Mouse (Mus musculus): ENCODE results near the gene Exoc4. TPM values are rescaled to one million over a fixed set of nuclear protein-coding genes. Genes with fewer than 3 reads are reported as not detected.

The Exoc4 gene
- polyA plus RNA-seq, 1 experiment from 2014 or later = 25.3 TPM

- Histone ChIP-seq H3K36me3 (ENCODE audit: control insufficient read depth, insufficient read depth, low read length) (no peaks in the 10 kb centered on the region), H3K4me1 (ENCODE audit: control insufficient read depth, insufficient read depth, low read length) (peaks cover 16% of the 10 kb centered on the region), H3K4me3 (ENCODE audit: low read depth, low read length) (no peak overlapping the region), H3K27me3 (replicated peaks; ENCODE audit: control insufficient read depth, insufficient read depth, low read length) (no peaks in the 10 kb centered on the region), H3K9ac (ENCODE audit: low read depth, low read length) (no peak overlapping the region), H3K27ac (replicated peaks; ENCODE audit: low read depth, low read length) (no peak overlapping the region), H3K9me3 (ENCODE audit: control insufficient read depth, low read length) (no peaks in the 10 kb centered on the region), H3K4me2 (ENCODE audit: low read depth, low read length) (0 out of 2 replicates have a peak overlapping the region, but pooled peaks have one; percentile 18)
- DNase-seq (ENCODE audit: low spot score) (peak; percentile 23), ATAC-seq (ENCODE audit: low read depth) (no peak)
- 51% methylated on average over 9 of the region's 9 CpGs for WGBS
These were observed 621.7 kb downstream of the Exoc4 start for GRCm38 (mm10) chr6:33870468-33871142.

GRCm38 (mm10) chr6:33871286-33871685 lies 622.4 kb downstream of the Exoc4 start:
- H3K27ac ChIP-seq (replicated peaks; ENCODE audit: low read depth, low read length) = no peak overlapping the region
- ATAC-seq (ENCODE audit: low read depth) (no peak), DNase-seq (ENCODE audit: low spot score) (no peak)
- H3K4me3 ChIP-seq (ENCODE audit: low read depth, low read length) = no peak overlapping the region
- H3K4me1 ChIP-seq (ENCODE audit: control insufficient read depth, insufficient read depth, low read length) = peaks cover 16% of the 10 kb centered on the region
- H3K4me2 ChIP-seq (ENCODE audit: low read depth, low read length) = no peak overlapping the region
- 57% methylated on average over 1 of the region's 1 CpGs for WGBS
- no peak overlapping the region for H3K9ac ChIP-seq (ENCODE audit: low read depth, low read length)
- no peaks in the 10 kb centered on the region for H3K9me3 ChIP-seq (ENCODE audit: control insufficient read depth, low read length)
- no peaks in the 10 kb centered on the region for H3K36me3 ChIP-seq (ENCODE audit: control insufficient read depth, insufficient read depth, low read length)
- no peaks in the 10 kb centered on the region for H3K27me3 ChIP-seq (replicated peaks; ENCODE audit: control insufficient read depth, insufficient read depth, low read length)

GRCm38 (mm10) chr6:33872192-33872591 lies 623.3 kb downstream of the Exoc4 start:
- Histone ChIP-seq H3K4me3 (ENCODE audit: low read depth, low read length) (no peak overlapping the region), H3K27ac (replicated peaks; ENCODE audit: low read depth, low read length) (no peak overlapping the region), H3K9ac (ENCODE audit: low read depth, low read length) (no peak overlapping the region), H3K36me3 (ENCODE audit: control insufficient read depth, insufficient read depth, low read length) (no peaks in the 10 kb centered on the region), H3K27me3 (replicated peaks; ENCODE audit: control insufficient read depth, insufficient read depth, low read length) (no peaks in the 10 kb centered on the region), H3K4me2 (ENCODE audit: low read depth, low read length) (no peak overlapping the region), H3K9me3 (ENCODE audit: control insufficient read depth, low read length) (no peaks in the 10 kb centered on the region), H3K4me1 (ENCODE audit: control insufficient read depth, insufficient read depth, low read length) (peaks cover 16% of the 10 kb centered on the region)
- ATAC-seq (ENCODE audit: low read depth) = no peak
- 28% methylated on average over 1 of the region's 1 CpGs for WGBS
- DNase-seq (ENCODE audit: low spot score) = no peak

GRCm38 (mm10) chr6:33873000-33873399 lies 624.1 kb downstream of the Exoc4 start:
- Histone ChIP-seq H3K4me1 (ENCODE audit: control insufficient read depth, insufficient read depth, low read length) (peaks cover 16% of the 10 kb centered on the region), H3K27ac (replicated peaks; ENCODE audit: low read depth, low read length) (no peak overlapping the region), H3K9me3 (ENCODE audit: control insufficient read depth, low read length) (no peaks in the 10 kb centered on the region), H3K9ac (ENCODE audit: low read depth, low read length) (no peak overlapping the region), H3K4me3 (ENCODE audit: low read depth, low read length) (no peak overlapping the region), H3K27me3 (replicated peaks; ENCODE audit: control insufficient read depth, insufficient read depth, low read length) (no peaks in the 10 kb centered on the region), H3K4me2 (ENCODE audit: low read depth, low read length) (no peak overlapping the region), H3K36me3 (ENCODE audit: control insufficient read depth, insufficient read depth, low read length) (no peaks in the 10 kb centered on the region)
- WGBS = 77% methylated on average over 5 of the region's 5 CpGs
- DNase-seq (ENCODE audit: low spot score) (no peak), ATAC-seq (ENCODE audit: low read depth) (no peak)

- no peak overlapping the region for H3K27ac ChIP-seq (replicated peaks; ENCODE audit: low read depth, low read length)
- DNase-seq (ENCODE audit: low spot score) (no peak), ATAC-seq (ENCODE audit: low read depth) (peak; percentile 18; the same call in 1 of the 2 replicates)
- H3K27me3 ChIP-seq (replicated peaks; ENCODE audit: control insufficient read depth, insufficient read depth, low read length) = no peaks in the 10 kb centered on the region
- no peak overlapping the region for H3K4me3 ChIP-seq (ENCODE audit: low read depth, low read length)
- H3K4me1 ChIP-seq (ENCODE audit: control insufficient read depth, insufficient read depth, low read length) = peaks cover 16% of the 10 kb centered on the region
- H3K9me3 ChIP-seq (ENCODE audit: control insufficient read depth, low read length) = no peaks in the 10 kb centered on the region
- H3K4me2 ChIP-seq (ENCODE audit: low read depth, low read length) = no peak overlapping the region
- 65% methylated on average over 8 of the region's 8 CpGs for WGBS
- H3K9ac ChIP-seq (ENCODE audit: low read depth, low read length) = no peak overlapping the region
- no peaks in the 10 kb centered on the region for H3K36me3 ChIP-seq (ENCODE audit: control insufficient read depth, insufficient read depth, low read length)
These were observed 625.6 kb downstream of the Exoc4 start for GRCm38 (mm10) chr6:33874291-33875014.

GRCm38 (mm10) chr6:33884141-33884683 lies 635.3 kb downstream of the Exoc4 start:
- 73% methylated on average over 9 of the region's 9 CpGs for WGBS
- no peaks in the 10 kb centered on the region; the same call in 1 of the 2 replicates for H3K4me1 ChIP-seq (ENCODE audit: control insufficient read depth, insufficient read depth, low read length)
- ATAC-seq (ENCODE audit: low read depth) = no peak
- H3K36me3 ChIP-seq (ENCODE audit: control insufficient read depth, insufficient read depth, low read length) = no peaks in the 10 kb centered on the region
- no peaks in the 10 kb centered on the region for H3K9me3 ChIP-seq (ENCODE audit: control insufficient read depth, low read length)
- no peak overlapping the region for H3K9ac ChIP-seq (ENCODE audit: low read depth, low read length)
- no peak overlapping the region for H3K4me2 ChIP-seq (ENCODE audit: low read depth, low read length)
- DNase-seq (ENCODE audit: low spot score) = no peak
- no peak overlapping the region for H3K4me3 ChIP-seq (ENCODE audit: low read depth, low read length)
- no peaks in the 10 kb centered on the region for H3K27me3 ChIP-seq (replicated peaks; ENCODE audit: control insufficient read depth, insufficient read depth, low read length)
- H3K27ac ChIP-seq (replicated peaks; ENCODE audit: low read depth, low read length) = no peak overlapping the region

GRCm38 (mm10) chr6:33886941-33887340 lies 638.1 kb downstream of the Exoc4 start:
- ATAC-seq (ENCODE audit: low read depth) = no peak

GRCm38 (mm10) chr6:33890926-33891325 lies 642.0 kb downstream of the Exoc4 start:
- no peak for ATAC-seq (ENCODE audit: low read depth)
- Histone ChIP-seq H3K9ac (ENCODE audit: low read depth, low read length) (no peak overlapping the region), H3K4me1 (ENCODE audit: control insufficient read depth, insufficient read depth, low read length) (0 out of 2 replicates have a peak, but pooled peaks cover 4% of the 10 kb centered on the region), H3K4me3 (ENCODE audit: low read depth, low read length) (no peak overlapping the region), H3K27ac (replicated peaks; ENCODE audit: low read depth, low read length) (no peak overlapping the region), H3K36me3 (ENCODE audit: control insufficient read depth, insufficient read depth, low read length) (no peaks in the 10 kb centered on the region), H3K4me2 (ENCODE audit: low read depth, low read length) (no peak overlapping the region), H3K27me3 (replicated peaks; ENCODE audit: control insufficient read depth, insufficient read depth, low read length) (no peaks in the 10 kb centered on the region), H3K9me3 (ENCODE audit: control insufficient read depth, low read length) (no peaks in the 10 kb centered on the region)
- no peak for DNase-seq (ENCODE audit: low spot score)
- 76% methylated on average over 1 of the region's 1 CpGs for WGBS

More at GRCm38 (mm10) chr6:33886941-33887340, 638.1 kb downstream of the Exoc4 start:
- no peak for DNase-seq (ENCODE audit: low spot score)
- no peak overlapping the region for H3K4me3 ChIP-seq (ENCODE audit: low read depth, low read length)
- no peak overlapping the region for H3K9ac ChIP-seq (ENCODE audit: low read depth, low read length)
- H3K27ac ChIP-seq (replicated peaks; ENCODE audit: low read depth, low read length) = no peak overlapping the region
- H3K9me3 ChIP-seq (ENCODE audit: control insufficient read depth, low read length) = no peaks in the 10 kb centered on the region
- no peaks in the 10 kb centered on the region for H3K36me3 ChIP-seq (ENCODE audit: control insufficient read depth, insufficient read depth, low read length)
- H3K27me3 ChIP-seq (replicated peaks; ENCODE audit: control insufficient read depth, insufficient read depth, low read length) = no peaks in the 10 kb centered on the region
- H3K4me2 ChIP-seq (ENCODE audit: low read depth, low read length) = no peak overlapping the region
- 97% methylated on average over 2 of the region's 2 CpGs for WGBS
- H3K4me1 ChIP-seq (ENCODE audit: control insufficient read depth, insufficient read depth, low read length) = peaks cover 2% of the 10 kb centered on the region; the same call in 1 of the 2 replicates
